Mouse (Mus musculus) kidney, adult 18-20 months (tissue): ENCODE results near the gene Plxnb2.
A peak's percentile ranks its signal among the peaks of the same experiment; 100 is the strongest.

ENCODE experiments used
- DNase-seq: peaks from one replicate; pipeline ENCODE4 v3.0.0; 2021

The Plxnb2 gene

DNA sequence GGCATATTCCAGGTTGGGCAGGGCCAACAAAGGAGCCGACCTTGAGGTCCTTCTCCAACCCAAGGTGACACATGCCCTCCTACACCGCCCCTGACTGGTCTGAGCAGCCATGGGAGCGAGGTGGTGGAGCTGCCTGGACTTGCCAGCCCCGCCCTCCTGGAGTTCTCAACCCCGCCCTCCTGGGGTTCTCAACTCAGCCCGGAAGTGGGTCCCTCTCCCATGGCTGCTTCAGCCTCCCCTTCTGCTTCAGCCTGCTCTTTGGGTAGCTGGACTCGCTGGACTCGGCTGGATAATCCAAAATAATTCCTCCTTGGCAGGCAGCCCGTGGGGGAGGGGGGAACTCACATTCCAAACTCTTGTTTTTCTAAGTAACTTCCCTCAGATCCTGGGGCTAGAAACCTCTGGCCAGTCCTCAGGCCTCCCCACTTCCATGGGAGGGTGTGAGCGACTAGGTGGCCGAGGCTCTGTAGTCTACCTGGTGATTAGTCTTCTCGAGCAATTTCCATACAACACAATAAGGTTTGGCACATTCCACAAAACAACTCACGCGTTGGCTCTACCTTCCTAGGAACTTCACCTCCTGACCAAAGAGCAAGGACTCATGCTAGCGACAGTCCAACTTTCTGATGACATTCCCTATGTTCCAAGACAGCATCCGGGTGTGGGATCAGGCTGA lies 1.5 kb downstream of the Plxnb2 start:
- DNase-seq = peak; percentile 87

DNA sequence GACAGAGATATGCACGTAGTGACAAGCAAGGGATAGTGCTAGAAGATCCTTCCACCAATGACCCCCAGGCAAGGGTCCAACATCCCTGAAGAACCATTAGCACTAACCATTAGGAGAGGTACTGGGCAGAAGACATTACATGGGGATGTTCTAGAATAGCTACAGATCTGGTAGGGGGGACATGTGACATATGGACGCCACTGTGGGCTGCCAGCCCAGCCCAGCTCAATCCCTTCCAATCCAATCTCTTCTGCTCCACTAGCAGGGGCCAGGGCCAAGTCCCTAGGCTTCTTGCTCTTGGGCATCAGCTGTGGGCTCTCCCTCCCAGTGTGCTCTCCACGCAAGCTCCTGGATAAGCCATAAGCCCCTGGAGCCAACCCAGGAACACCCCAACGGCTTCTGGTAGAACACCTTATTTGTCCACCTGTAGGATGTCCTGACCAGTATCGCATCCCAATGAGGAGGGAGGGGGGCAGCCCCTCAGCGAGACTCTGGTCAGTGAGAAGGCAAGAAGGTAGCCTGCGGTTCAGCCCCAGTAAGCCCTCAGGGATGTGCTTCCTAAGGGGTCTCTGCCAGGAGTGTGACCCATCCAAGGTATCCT lies 2.2 kb downstream of the Plxnb2 start:
- DNase-seq = no peak

DNA sequence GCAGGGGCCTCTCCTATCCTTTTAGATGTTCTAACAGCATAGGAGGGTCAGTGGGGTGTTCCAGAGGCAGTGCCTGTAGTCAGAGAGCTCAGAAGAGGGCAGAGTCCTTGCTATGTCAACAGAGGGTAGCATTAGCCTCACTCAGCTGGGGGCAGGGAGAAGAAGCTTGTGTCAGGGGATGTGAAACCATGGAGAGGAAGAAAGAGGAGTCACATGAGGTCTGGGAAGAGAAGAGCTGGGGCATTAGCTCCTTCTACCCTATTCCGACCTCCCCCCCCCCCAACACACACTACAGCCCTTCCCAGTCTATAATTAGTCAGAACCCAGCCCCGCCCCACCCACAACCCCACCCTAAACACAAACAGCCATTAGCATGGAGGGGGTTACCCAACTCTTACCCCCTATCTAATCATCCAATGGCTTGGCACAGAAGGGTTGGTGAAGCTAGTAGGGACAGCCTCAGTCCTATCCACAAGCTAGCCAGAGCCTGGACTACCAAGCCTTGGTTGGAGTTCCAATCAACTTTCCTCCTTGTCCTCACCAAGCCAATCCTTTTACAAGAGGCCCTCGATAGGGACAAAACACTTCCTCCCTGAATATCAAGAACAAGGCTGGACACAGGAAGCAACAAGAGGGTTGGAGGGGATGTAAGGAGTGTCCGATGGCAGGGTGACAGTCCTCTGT lies 2.9 kb downstream of the Plxnb2 start:
- DNase-seq = no peak

GRCm38 (mm10) chr15:89177121-89177520 lies 3.5 kb downstream of the Plxnb2 start:
- DNase-seq = peak; percentile 96

DNA sequence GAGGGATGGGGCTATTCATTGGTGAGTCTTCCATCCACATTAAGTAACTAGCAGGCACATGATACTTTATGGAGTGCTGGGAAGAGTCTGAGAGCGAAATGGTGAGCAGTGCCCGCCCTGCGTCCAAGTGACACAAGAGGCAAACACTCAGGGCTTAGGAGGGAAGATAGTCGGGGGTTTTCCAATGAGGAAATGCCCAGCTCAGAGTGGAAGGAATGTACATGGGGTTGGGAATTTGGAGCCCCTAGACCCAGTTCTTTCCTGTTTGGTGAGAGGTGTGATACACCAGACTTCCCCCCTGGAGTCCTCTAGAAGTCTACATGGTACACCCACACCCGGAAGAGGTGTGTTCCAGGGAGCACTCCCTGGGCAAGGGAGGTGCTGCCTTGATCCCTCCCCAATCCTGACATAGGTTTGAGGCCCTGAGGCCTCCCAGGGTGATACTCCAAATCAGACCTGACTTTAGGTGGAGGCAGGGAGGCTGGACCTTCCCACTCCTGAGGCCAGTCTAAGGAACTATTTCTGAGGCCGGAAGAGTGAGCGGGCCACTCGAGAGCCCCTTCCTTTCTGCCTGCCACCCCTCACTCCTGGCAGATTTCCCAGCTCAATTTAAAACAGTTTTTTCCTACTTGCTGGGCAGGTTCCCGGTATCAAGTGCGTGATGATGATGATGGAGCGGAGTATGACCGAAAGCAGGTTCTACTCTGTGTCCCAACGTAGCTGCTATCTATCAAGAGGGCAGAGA lies 5.0 kb downstream of the Plxnb2 start:
- no peak for DNase-seq

GRCm38 (mm10) chr15:89174889-89175339 lies 5.7 kb downstream of the Plxnb2 start:
- peak; percentile 57 for DNase-seq

GRCm38 (mm10) chr15:89173906-89174214 lies 6.7 kb downstream of the Plxnb2 start:
- DNase-seq = peak; percentile 88

GRCm38 (mm10) chr15:89173024-89173905 lies 7.3 kb downstream of the Plxnb2 start:
- peak; percentile 82 for DNase-seq

- DNase-seq = no peak
These were observed 8.2 kb downstream of the Plxnb2 start for GRCm38 (mm10) chr15:89172276-89172935.

DNA sequence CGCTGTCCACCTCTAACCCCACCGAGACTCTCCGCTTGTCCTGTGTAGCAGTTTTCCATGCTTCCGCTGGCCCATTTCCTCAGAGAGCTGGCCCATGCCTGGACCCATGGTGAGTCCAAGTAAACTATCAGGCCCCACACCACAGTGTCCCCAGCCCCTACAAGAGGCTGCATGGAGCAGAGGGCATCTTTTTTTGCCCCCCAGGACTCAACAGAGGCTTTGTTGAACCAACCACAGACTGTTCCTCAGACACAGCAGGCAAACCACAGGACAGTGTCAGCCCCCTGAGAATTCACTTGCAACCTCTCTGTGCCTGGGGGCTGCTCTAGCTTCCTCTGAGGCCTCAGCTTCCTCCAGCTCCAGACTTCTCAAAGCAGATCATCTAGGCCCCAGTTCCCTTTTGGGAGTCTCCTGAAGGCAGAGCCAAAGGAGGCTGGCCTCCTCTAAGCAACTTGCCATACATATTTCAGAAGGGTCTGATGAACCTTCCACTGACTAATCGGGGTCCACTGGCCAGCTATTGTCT lies 9.0 kb downstream of the Plxnb2 start:
- no peak for DNase-seq

GRCm38 (mm10) chr15:89170102-89170501 lies 10.5 kb downstream of the Plxnb2 start:
- DNase-seq = peak; percentile 72

GRCm38 (mm10) chr15:89169431-89169830 lies 11.2 kb downstream of the Plxnb2 start:
- peak; percentile 94 for DNase-seq

DNA sequence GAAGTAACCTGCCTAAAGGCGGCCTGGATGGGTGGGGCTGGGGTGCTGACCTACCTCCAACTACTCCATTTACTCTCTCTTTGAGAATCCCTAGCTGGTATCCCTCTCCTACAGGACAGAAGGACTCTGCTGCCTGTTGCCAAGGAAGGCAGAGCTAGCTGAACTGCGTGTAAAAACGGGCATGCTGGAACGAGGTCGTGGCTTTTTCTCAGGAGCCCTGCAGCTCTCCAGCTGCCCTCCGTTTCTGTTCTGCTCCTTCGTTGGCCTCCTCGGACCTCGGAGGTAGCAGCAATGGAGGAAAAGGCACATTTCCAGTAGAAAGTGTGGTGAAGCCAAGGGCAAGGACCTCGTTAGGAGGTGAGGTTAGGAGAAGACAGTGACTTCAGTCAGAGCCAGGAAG lies 11.7 kb downstream of the Plxnb2 start:
- no peak for DNase-seq

- DNase-seq = no peak
These were observed 15.1 kb downstream of the Plxnb2 start for GRCm38 (mm10) chr15:89165478-89165877.

DNA sequence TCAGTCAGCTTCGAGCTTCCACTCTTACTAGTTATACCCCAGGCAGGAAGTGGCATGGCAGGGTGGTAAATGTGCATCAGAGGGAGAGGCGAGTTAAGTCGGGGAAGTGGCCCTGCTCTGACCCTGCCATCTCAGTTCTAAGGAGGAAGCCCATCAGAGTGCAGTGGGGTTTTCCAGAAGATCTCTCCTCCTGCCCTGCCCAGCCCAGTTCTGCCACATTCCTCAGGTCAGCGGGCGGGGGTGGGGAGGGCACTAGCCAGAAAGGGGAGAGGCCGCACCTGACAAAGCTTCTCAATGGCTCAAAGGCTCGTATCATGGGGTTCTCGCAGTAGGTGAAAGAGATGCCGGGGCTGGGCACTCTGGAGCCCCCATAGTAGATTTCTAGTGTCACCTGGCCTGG lies 19.2 kb downstream of the Plxnb2 start:
- no peak for DNase-seq

DNA sequence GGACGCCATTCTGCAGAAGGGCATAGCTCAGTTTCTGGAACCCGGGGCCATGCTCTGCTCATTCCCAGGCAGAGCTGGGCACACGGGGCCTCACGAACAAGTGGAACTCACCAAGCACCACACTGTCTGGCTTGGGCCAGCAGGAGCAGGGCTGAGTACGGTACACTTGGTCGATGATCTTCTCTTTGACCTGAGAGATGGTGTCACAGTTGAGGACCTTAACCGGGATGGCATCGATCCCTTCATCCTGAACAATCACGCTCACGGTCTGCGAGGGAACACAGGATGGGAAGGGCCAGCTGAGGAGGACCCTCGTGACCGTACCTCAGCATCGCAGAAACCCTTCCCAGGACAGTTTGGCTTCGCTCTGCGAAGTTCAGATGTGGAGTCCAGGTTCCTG lies 22.1 kb downstream of the Plxnb2 start:
- DNase-seq = no peak

DNA sequence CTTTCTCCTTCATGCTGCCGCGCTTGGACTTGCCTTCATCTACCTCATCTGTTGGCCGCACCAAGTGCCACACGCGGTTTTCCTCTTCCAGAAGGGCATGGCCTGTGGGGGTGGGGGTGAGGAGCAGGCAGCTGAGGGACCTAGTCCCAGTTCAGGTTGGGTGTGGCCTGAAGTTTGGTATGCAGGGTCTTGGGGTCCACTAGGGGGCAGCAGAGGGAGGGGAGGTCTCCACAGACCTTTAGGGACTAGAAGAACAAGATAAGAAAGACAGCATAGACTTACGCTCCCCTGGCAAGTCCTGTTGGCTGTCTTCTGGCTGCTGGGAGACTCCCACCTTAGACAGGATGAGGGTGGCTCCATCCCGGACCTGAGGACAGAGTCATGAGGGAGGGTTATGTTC lies 22.6 kb downstream of the Plxnb2 start:
- DNase-seq = peak; percentile 77

DNA sequence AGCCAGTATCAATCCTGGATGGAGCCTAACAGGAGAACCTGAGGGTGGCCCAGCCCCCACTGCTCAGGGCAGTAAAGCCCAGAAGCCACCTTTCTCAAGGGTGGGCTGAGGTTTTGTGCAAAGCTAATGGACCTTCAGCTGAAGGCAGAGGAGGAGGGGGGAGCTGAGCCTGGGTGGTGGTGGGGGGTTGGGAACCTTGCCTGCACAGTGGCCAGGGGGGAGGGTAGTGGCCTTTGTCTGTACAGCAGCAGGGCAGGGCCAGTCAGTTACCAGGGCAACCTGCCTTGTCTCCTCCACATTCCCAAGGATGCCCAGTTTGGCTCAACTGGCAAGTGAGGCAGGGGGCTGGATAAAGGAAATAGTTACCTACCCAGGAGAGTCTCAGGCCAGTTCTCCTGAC lies 28.3 kb downstream of the Plxnb2 start:
- DNase-seq = no peak

DNA sequence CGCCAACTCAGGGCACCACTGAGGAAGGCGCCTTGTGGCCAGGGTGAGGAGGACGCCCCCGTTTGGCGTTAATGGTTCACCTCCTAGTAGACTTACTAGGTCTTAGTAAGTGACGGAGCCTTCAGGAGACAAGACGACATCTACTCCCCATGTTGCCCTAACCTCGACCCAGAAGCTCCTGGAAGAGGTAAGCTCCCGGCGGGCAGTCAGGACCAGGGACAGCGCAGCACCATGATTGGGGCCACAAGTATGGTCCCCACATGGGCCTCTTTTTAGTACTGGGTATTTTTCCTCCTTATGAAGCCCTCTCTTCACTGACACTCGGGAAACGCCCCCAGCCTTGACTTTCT lies 30.6 kb downstream of the Plxnb2 start:
- DNase-seq = peak; percentile 40

DNA sequence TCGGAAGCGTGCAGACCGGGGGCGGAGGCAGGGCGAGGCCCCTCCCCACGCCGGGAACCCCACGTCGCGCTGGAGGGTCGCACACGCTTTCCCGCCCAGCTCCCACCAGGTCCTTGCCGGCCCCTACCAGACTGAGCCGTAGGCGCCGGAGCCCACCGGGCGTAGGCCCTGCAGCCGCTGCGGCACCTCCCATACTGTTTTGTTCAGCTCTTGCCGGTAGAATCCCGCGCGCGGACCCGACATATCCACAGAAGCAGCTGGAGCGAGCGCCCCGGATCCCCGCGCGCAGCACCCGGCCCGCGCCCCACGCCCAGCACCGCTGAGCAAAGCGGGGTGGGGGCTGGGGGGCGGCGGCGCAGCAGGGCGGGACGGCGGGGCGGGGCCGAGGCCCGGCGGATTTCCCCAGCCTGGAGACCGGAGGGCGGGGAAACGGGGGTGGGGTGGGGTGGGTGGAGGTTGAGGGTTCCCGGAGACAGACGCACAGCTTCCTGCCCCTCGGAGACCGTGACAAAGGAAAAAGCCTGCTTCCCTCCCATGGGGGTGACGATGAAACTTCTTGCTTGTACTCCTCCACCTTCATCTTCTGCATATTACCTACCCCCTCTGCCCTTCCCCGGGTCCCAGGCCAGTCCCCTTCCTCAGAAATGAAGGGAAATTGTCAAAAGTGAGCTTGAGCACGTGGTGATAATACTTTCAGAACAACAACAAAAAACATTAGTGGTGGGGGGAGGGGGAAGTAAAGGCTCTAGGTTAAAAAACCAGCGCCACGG lies 31.1 kb downstream of the Plxnb2 start, which contains the start of gene Mapk11:
Gene Mapk11 (minus strand): TSS at position 358 of the 770 bp plus-strand sequence.
- peak; percentile 41 for DNase-seq
